Mouse (Mus musculus) right cerebral cortex, adult 2 months (tissue): ENCODE data around the gene Vmn1r208.
"Not testable (repeated sequence)": the region's sequence is repeated elsewhere in the genome, so short reads cannot be mapped to it uniquely, and the experiment has no call there.

Experiments
- DNase-seq, 2 experiments: peaks; one replicate each; pipeline ENCODE4 v3.0.0; 2021 to 2022; ENCODE audit warnings: low spot score in 2 of 2

The Vmn1r208 gene

GRCm38 (mm10) chr13:22777300-22777699, at the start of gene Vmn1r208:
Gene Vmn1r208 (minus strand): TSS chr13:22777400.
- not testable (repeated sequence) for DNase-seq

- DNase-seq: not testable (repeated sequence)
These were observed 44.4 kb upstream of the Vmn1r208 start for GRCm38 (mm10) chr13:22821601-22822000.

- DNase-seq: not testable (repeated sequence)
These were observed 32.4 kb upstream of the Vmn1r208 start, which contains the start of gene Vmn1r209 for GRCm38 (mm10) chr13:22809582-22809981. Gene Vmn1r209 (minus strand): TSS chr13:22809682.

- not testable (repeated sequence) for DNase-seq
These were observed 10.9 kb upstream of the Vmn1r208 start for GRCm38 (mm10) chr13:22788096-22788495.

GRCm38 (mm10) chr13:22784159-22784558, 7.0 kb upstream of the Vmn1r208 start:
- not testable (repeated sequence) for DNase-seq

- not testable (repeated sequence) for DNase-seq
These were observed 5.6 kb downstream of the Vmn1r208 start for GRCm38 (mm10) chr13:22771592-22771991.

- DNase-seq: peak in 1 of 2 experiments; percentile 1
These were observed 29.7 kb downstream of the Vmn1r208 start for GRCm38 (mm10) chr13:22747524-22747923.

- DNase-seq: not testable (repeated sequence)
These were observed 47.7 kb downstream of the Vmn1r208 start, which contains the start of gene Vmn1r207-ps for GRCm38 (mm10) chr13:22729529-22729928. Gene Vmn1r207-ps (minus strand): TSS chr13:22729629.
